Mouse (Mus musculus) embryonic fibroblast, embryonic 13.5 days (primary cell): ENCODE data around the gene Prkcd.

Experiments used
- CTCF ChIP-seq: IDR thresholded peaks from 2 replicates; pipeline ENCODE4 v1.5.1; 2011; ENCODE audit warnings: mild to moderate bottlenecking, control low read depth, low read length, moderate library complexity, borderline replicate concordance; ENCODE audit not compliant: insufficient read depth
- POLR2A ChIP-seq: IDR thresholded peaks from 2 replicates; pipeline ENCODE4 v1.6.1; 2011; ENCODE audit warnings: low read depth, mild to moderate bottlenecking, control low read depth, low read length, moderate library complexity

GRCm38 (mm10) chr14:30619982-30620578 lies 5.9 kb downstream of the Prkcd start:
- no peak for TF ChIP-seq POLR2A
- no peak for TF ChIP-seq CTCF
